14 mouse cellular contexts compared by ENCODE assay signal in genomic region chr5:145189416-145189815, GRCm38 (mm10). TPM values are rescaled to one million over a fixed set of nuclear protein-coding genes. Genes with fewer than 3 reads are reported as not detected.
DNase-seq lines count a peak whose midpoint lies in the region; ATAC-seq lines count a peak whose summit lies in the region.
"Had no signal": no experiment of that assay in that cellular context is flagged by ENCODE, and none has a peak within 500 bp of the region (broad histone marks: within the 10 kb centered on the region; RNA-seq: fewer than 3 reads in every experiment).

No protein-coding gene starts in this region.

- no peak overlapping the region for H3K9ac ChIP-seq in heart, embryonic 11.5 days (ENCODE audit: low read depth, low read length)
- H3K9ac ChIP-seq in midbrain, embryonic 12.5 days (replicated peaks), result no peak overlapping the region
- no peak overlapping the region for H3K9ac ChIP-seq in midbrain, embryonic 13.5 days (replicated peaks)
- no peak overlapping the region; the same call in 1 of the 2 replicates for H3K9ac ChIP-seq in liver, embryonic 16.5 days (ENCODE audit: low read depth, low read length)

- H3K27me3 ChIP-seq in heart, embryonic 11.5 days (ENCODE audit: control insufficient read depth, insufficient read depth, low read length), result no peaks in the 10 kb centered on the region
- no peaks in the 10 kb centered on the region for H3K27me3 ChIP-seq in midbrain, embryonic 12.5 days
- no peaks in the 10 kb centered on the region for H3K27me3 ChIP-seq in midbrain, embryonic 13.5 days
- H3K27me3 ChIP-seq in liver, embryonic 16.5 days (ENCODE audit: control insufficient read depth, insufficient read depth, low read depth, low read length), result no peaks in the 10 kb centered on the region

- H3K36me3 ChIP-seq in heart, embryonic 11.5 days (ENCODE audit: control insufficient read depth, insufficient read depth, low read length), result peaks cover 31% of the 10 kb centered on the region
- H3K36me3 ChIP-seq in midbrain, embryonic 12.5 days, result peaks cover 39% of the 10 kb centered on the region
- peaks cover 49% of the 10 kb centered on the region for H3K36me3 ChIP-seq in midbrain, embryonic 13.5 days
- H3K36me3 ChIP-seq in liver, embryonic 16.5 days (ENCODE audit: control insufficient read depth, insufficient read depth), result peaks cover 21% of the 10 kb centered on the region

- H3K4me1 ChIP-seq in heart, embryonic 11.5 days (ENCODE audit: control insufficient read depth, insufficient read depth, low read length), result peaks cover 13% of the 10 kb centered on the region
- H3K4me1 ChIP-seq in midbrain, embryonic 12.5 days, result peaks cover 20% of the 10 kb centered on the region
- peaks cover 28% of the 10 kb centered on the region for H3K4me1 ChIP-seq in midbrain, embryonic 13.5 days (replicated peaks)
- peaks cover 27% of the 10 kb centered on the region for H3K4me1 ChIP-seq in liver, embryonic 16.5 days (ENCODE audit: control insufficient read depth, low read depth, low read length)

- no peak overlapping the region for H3K27ac ChIP-seq in heart, embryonic 11.5 days (ENCODE audit: low read depth, low read length)
- no peak overlapping the region for H3K27ac ChIP-seq in midbrain, embryonic 12.5 days (replicated peaks)
- H3K27ac ChIP-seq in midbrain, embryonic 13.5 days, result no peak overlapping the region
- H3K27ac ChIP-seq in liver, embryonic 16.5 days (ENCODE audit: low read length), result no peak overlapping the region
- H3K27ac ChIP-seq: left cerebral cortex, adult 2 months had no signal

- 84% methylated on average over 6 of the region's 6 CpGs for WGBS in heart, embryonic 11.5 days (ENCODE audit: insufficient replicate concordance)
- WGBS in midbrain, embryonic 12.5 days, result 94% methylated on average over 6 of the region's 6 CpGs
- WGBS in midbrain, embryonic 13.5 days, result 97% methylated on average over 6 of the region's 6 CpGs
- 30% methylated on average over 6 of the region's 6 CpGs for WGBS in liver, embryonic 16.5 days (ENCODE audit: insufficient replicate concordance)

- ATAC-seq in heart, embryonic 11.5 days (replicated peaks; ENCODE audit: insufficient number of reproducible peaks, low FRiP score, low TSS enrichment), result no peak
- ATAC-seq in midbrain, embryonic 12.5 days (ENCODE audit: low FRiP score, low read depth), result no peak
- ATAC-seq in midbrain, embryonic 13.5 days, result no peak
- 0 out of 2 replicates have a peak, but pooled peaks have one; percentile 32 for ATAC-seq in erythroid progenitor cell, adult 5-6 weeks (replicated peaks; ENCODE audit: low FRiP score, poor library complexity, severe bottlenecking)
- peak; percentile 10; the same call in 1 of the 2 replicates for ATAC-seq in liver, embryonic 16.5 days (ENCODE audit: low read depth)
- ATAC-seq: CD4-positive, CD25-positive, alpha-beta regulatory T cell, adult 4 months had no signal

- peak overlapping the region; percentile 82; the same call in 1 of the 2 replicates for H3K4me3 ChIP-seq in heart, embryonic 11.5 days (ENCODE audit: low read depth, low read length)
- H3K4me3 ChIP-seq in midbrain, embryonic 12.5 days, result no peak overlapping the region
- H3K4me3 ChIP-seq in midbrain, embryonic 13.5 days (replicated peaks), result no peak overlapping the region
- peak overlapping the region; percentile 91 for H3K4me3 ChIP-seq in liver, embryonic 16.5 days (ENCODE audit: low read depth, low read length)

- peak overlapping the region; percentile 94 for H3K4me2 ChIP-seq in heart, embryonic 11.5 days
- 0 out of 2 replicates have a peak overlapping the region, but pooled peaks have one; percentile 89 for H3K4me2 ChIP-seq in midbrain, embryonic 12.5 days (replicated peaks)
- no peak overlapping the region for H3K4me2 ChIP-seq in midbrain, embryonic 13.5 days (replicated peaks)
- peak overlapping the region; percentile 85 for H3K4me2 ChIP-seq in liver, embryonic 16.5 days (ENCODE audit: low read depth, low read length)

- no peaks in the 10 kb centered on the region for H3K9me3 ChIP-seq in heart, embryonic 11.5 days (replicated peaks; ENCODE audit: control insufficient read depth, low read length)
- H3K9me3 ChIP-seq in midbrain, embryonic 12.5 days, result no peaks in the 10 kb centered on the region
- no peaks in the 10 kb centered on the region for H3K9me3 ChIP-seq in midbrain, embryonic 13.5 days
- no peaks in the 10 kb centered on the region for H3K9me3 ChIP-seq in liver, embryonic 16.5 days (replicated peaks; ENCODE audit: control insufficient read depth, low read length)
- H3K9me3 ChIP-seq: forebrain, embryonic 10.5 days had no signal

- DNase-seq in heart, adult 8-10 months (ENCODE audit: low spot score), result no peak
- DNase-seq in cerebellum, postnatal 25 days, result no peak
- no peak for DNase-seq in Muller cell, postnatal 12 days (ENCODE audit: inconsistent ontology term)
- DNase-seq: cerebellum, postnatal 14 days; kidney, postnatal 14 days; lung, postnatal 14 days had no signal

RNA-seq across cellular contexts. Expression of gene Atp5j2, which starts 2.4 kb away (rescaled TPM):
- polyA plus RNA-seq in heart, embryonic 11.5 days (2014; fragmentation: Nextera tagmentation; extraction: Ambion mirVana), result 928 and 936 TPM in 2 replicates
- 1,000 to 10,000 TPM; 1,197 to 1,936 (median 1,535) TPM for total RNA-seq in heart, adult 8-10 months (2022)
- polyA plus RNA-seq in midbrain, embryonic 12.5 days (2016; fragmentation: Nextera tagmentation; extraction: Ambion mirVana), result 525 and 533 TPM in 2 replicates
- 677 and 698 TPM in 2 replicates for polyA plus RNA-seq in midbrain, embryonic 13.5 days (2015; fragmentation: Nextera tagmentation; extraction: Ambion mirVana)
- 185 and 225 TPM in 2 replicates for total RNA-seq in erythroid progenitor cell, adult 5-6 weeks (2015; ENCODE audit: low replicate concordance)
- 43.9 and 68.5 TPM in 2 replicates for total RNA-seq in erythroid progenitor cell, adult 5-6 weeks (2017; ENCODE audit: low replicate concordance)
- 454 and 484 TPM in 2 replicates for polyA plus RNA-seq in liver, embryonic 16.5 days (2015; fragmentation: Nextera tagmentation; extraction: Ambion mirVana)

RNA-seq across cellular contexts. Expression of gene Zkscan14, which starts 12.3 kb away (rescaled TPM):
- polyA plus RNA-seq in heart, embryonic 11.5 days (2014; fragmentation: Nextera tagmentation; extraction: Ambion mirVana), result 6.5 and 7.4 TPM in 2 replicates
- 1 to 10 TPM; 5.7 to 8.2 (median 6.5) TPM for total RNA-seq in heart, adult 8-10 months (2022)
- polyA plus RNA-seq in midbrain, embryonic 12.5 days (2016; fragmentation: Nextera tagmentation; extraction: Ambion mirVana), result 10.9 TPM in 2 replicates
- 13.8 and 15.0 TPM in 2 replicates for polyA plus RNA-seq in midbrain, embryonic 13.5 days (2015; fragmentation: Nextera tagmentation; extraction: Ambion mirVana)
- total RNA-seq in erythroid progenitor cell, adult 5-6 weeks (2015; ENCODE audit: low replicate concordance), result 5.9 and 10.8 TPM in 2 replicates
- 8.1 and 14.2 TPM in 2 replicates for total RNA-seq in erythroid progenitor cell, adult 5-6 weeks (2017; ENCODE audit: low replicate concordance)
- 6.9 and 7.9 TPM in 2 replicates for polyA plus RNA-seq in liver, embryonic 16.5 days (2015; fragmentation: Nextera tagmentation; extraction: Ambion mirVana)

RNA-seq across cellular contexts. Expression of gene Zkscan5, which starts 14.9 kb away (rescaled TPM):
- polyA plus RNA-seq in heart, embryonic 11.5 days (2014; fragmentation: Nextera tagmentation; extraction: Ambion mirVana), result 9.0 and 10.9 TPM in 2 replicates
- total RNA-seq in heart, adult 8-10 months (2022), result 10 to 100 TPM in 1 of 4 experiments, 1 to 10 TPM in 3; 8.2 to 10.1 (median 9.2) TPM
- 21.0 and 21.1 TPM in 2 replicates for polyA plus RNA-seq in midbrain, embryonic 12.5 days (2016; fragmentation: Nextera tagmentation; extraction: Ambion mirVana)
- polyA plus RNA-seq in midbrain, embryonic 13.5 days (2015; fragmentation: Nextera tagmentation; extraction: Ambion mirVana), result 18.9 and 19.7 TPM in 2 replicates
- 3.2 and 5.0 TPM in 2 replicates for total RNA-seq in erythroid progenitor cell, adult 5-6 weeks (2015; ENCODE audit: low replicate concordance)
- total RNA-seq in erythroid progenitor cell, adult 5-6 weeks (2017; ENCODE audit: low replicate concordance), result 4.2 and 8.2 TPM in 2 replicates
- 3.8 and 4.3 TPM in 2 replicates for polyA plus RNA-seq in liver, embryonic 16.5 days (2015; fragmentation: Nextera tagmentation; extraction: Ambion mirVana)

RNA-seq across cellular contexts. Expression of gene Cpsf4, which starts 22.4 kb away (rescaled TPM):
- polyA plus RNA-seq in heart, embryonic 11.5 days (2014; fragmentation: Nextera tagmentation; extraction: Ambion mirVana), result 15.1 and 17.2 TPM in 2 replicates
- 10 to 100 TPM; 10.0 to 12.4 (median 12.0) TPM for total RNA-seq in heart, adult 8-10 months (2022)
- 65.1 and 65.4 TPM in 2 replicates for polyA plus RNA-seq in midbrain, embryonic 12.5 days (2016; fragmentation: Nextera tagmentation; extraction: Ambion mirVana)
- 57.2 and 58.9 TPM in 2 replicates for polyA plus RNA-seq in midbrain, embryonic 13.5 days (2015; fragmentation: Nextera tagmentation; extraction: Ambion mirVana)
- 29.8 and 37.8 TPM in 2 replicates for total RNA-seq in erythroid progenitor cell, adult 5-6 weeks (2015; ENCODE audit: low replicate concordance)
- total RNA-seq in erythroid progenitor cell, adult 5-6 weeks (2017; ENCODE audit: low replicate concordance), result 33.1 and 36.8 TPM in 2 replicates
- 22.7 and 24.0 TPM in 2 replicates for polyA plus RNA-seq in liver, embryonic 16.5 days (2015; fragmentation: Nextera tagmentation; extraction: Ambion mirVana)

RNA-seq across cellular contexts. Expression of gene Ptcd1, which starts 22.5 kb away (rescaled TPM):
- 7.4 and 10.7 TPM in 2 replicates for polyA plus RNA-seq in heart, embryonic 11.5 days (2014; fragmentation: Nextera tagmentation; extraction: Ambion mirVana)
- total RNA-seq in heart, adult 8-10 months (2022), result 10 to 100 TPM; 26.0 to 29.3 (median 26.9) TPM
- polyA plus RNA-seq in midbrain, embryonic 12.5 days (2016; fragmentation: Nextera tagmentation; extraction: Ambion mirVana), result 22.7 and 23.3 TPM in 2 replicates
- polyA plus RNA-seq in midbrain, embryonic 13.5 days (2015; fragmentation: Nextera tagmentation; extraction: Ambion mirVana), result 22.1 and 22.8 TPM in 2 replicates
- total RNA-seq in erythroid progenitor cell, adult 5-6 weeks (2015; ENCODE audit: low replicate concordance), result 4.2 and 13.7 TPM in 2 replicates
- total RNA-seq in erythroid progenitor cell, adult 5-6 weeks (2017; ENCODE audit: low replicate concordance), result 8.1 and 8.5 TPM in 2 replicates
- polyA plus RNA-seq in liver, embryonic 16.5 days (2015; fragmentation: Nextera tagmentation; extraction: Ambion mirVana), result 7.3 and 7.8 TPM in 2 replicates

Comparison
In these comparisons a context has a peak if more than half of its experiments do, and no peak if none do; other contexts are left out.
1. ATAC-seq: peak in erythroid progenitor cell, adult 5-6 weeks (single experiment) and liver, embryonic 16.5 days (single experiment); none in heart, embryonic 11.5 days (single experiment), midbrain, embryonic 12.5 days (single experiment) and midbrain, embryonic 13.5 days (single experiment).
2. H3K4me3 ChIP-seq: peak in heart, embryonic 11.5 days (single experiment) and liver, embryonic 16.5 days (single experiment); none in midbrain, embryonic 12.5 days (single experiment) and midbrain, embryonic 13.5 days (single experiment).